Mouse (Mus musculus): ENCODE measurements at regions not wholly inside any gene's neighbourhood (a gene's known extent, or its start where the extent isn't known, plus 50 kb on each side); places are given as distances from the start of the nearest gene placed in this dataset.

DNA sequence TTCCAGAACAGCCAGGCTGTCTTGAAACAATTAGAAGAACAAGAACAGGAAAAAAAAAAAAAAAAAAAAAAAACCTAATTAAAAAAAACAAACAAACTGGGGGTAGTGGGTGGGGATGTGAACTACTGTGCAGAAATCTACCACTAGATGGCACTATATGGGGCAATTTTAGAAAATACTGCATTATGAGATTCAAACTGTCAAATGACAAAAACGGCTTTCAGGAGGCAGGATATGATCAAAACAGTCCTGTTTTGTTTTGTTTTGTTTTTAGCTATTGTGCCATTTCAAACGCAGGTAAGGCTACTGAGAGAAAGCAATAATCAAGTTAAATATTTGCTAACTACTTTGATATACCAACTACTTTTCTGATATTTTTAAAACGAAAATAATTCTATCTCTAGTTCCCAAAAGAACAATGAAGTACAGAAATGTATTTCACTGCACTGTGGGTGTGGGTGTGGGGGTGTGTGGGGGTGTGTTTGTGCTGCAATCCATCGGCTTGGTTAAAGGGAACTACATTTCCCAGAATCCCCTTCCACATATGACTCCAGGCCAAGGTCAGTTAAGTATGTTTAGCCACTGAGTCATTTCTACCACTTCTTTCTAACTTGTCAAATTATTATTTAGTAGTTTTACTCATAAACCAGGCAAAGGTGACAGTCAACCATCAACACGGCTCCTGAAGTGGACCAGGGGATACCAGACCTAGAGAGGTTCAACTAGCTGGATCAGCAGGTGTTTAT lies 207.7 kb upstream of the Mkln1 start:
- no peak for DNase-seq (ENCODE audit: low spot score in 2 of 2)

- no peak for DNase-seq (ENCODE audit: low spot score in 2 of 2)
Measured at GRCm38 (mm10) chr6:31191577-31191976, 207.0 kb upstream of the Mkln1 start.

GRCm38 (mm10) chr6:31192197-31192596 lies 206.3 kb upstream of the Mkln1 start:
- DNase-seq (ENCODE audit: low spot score in 2 of 2): no peak

GRCm38 (mm10) chr6:31193202-31193601 lies 205.3 kb upstream of the Mkln1 start:
- DNase-seq (ENCODE audit: low spot score in 2 of 2): peak in 1 of 2 experiments; percentile 54

DNA sequence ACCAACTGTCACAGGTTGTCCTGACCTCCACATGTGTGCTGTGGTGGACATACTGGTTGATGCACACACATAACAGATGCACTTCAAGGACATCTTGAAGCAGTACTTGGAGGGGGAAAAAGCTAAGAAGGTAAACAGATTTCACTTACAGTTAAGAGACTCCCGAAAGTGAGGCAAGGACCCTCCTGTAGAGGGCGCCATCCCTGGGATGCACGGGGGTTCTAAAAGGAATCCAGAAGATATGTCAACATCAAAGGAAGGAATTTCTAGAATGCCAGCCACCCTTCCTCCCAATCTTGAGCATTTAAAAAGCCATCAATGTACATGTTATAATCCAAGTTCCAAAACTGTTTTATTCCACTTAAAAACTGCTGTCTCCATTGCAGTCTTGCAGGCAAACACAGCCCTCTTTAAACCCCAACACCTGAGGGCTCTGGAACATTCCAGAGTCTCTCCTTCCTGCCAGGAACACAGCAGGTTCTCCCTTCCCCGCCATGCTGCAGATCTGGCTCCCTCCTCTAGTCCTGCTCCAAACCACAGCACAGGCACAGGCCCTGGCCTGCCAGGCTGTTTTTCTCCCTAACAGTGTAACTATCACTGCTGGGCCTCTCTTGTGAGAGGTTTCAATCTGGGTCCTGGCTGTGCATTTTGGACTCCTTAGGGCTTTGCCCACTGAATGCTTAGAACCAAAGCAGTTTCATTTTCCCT lies 200.8 kb upstream of the Mkln1 start:
- DNase-seq (ENCODE audit: low spot score in 2 of 2): no peak

DNA sequence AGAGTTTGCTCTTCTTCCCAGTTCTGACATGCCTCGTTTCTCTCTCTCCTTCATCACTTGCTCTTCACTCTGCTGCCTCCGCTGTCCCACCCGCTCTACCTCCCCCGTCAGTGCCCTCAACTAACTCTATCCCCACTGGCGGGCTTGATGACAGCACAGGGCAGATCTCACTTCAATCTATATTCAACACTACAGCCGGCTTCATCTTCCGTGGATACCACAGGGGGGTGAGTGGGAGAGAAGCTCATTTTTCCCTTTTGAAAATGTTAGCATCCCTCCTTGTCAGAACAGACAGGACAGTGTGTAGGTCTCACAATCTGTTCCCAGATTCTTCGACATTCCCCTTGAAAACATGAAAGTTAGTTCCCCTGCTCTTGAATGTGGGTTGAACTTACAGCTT lies 200.2 kb upstream of the Mkln1 start:
- no peak for DNase-seq (ENCODE audit: low spot score in 2 of 2)

- DNase-seq (ENCODE audit: low spot score in 2 of 2): no peak
Measured at GRCm38 (mm10) chr6:31200705-31201104, 197.8 kb upstream of the Mkln1 start.

- DNase-seq (ENCODE audit: low spot score in 2 of 2): no peak
Measured at GRCm38 (mm10) chr6:31201375-31201972, 197.1 kb upstream of the Mkln1 start.

DNA sequence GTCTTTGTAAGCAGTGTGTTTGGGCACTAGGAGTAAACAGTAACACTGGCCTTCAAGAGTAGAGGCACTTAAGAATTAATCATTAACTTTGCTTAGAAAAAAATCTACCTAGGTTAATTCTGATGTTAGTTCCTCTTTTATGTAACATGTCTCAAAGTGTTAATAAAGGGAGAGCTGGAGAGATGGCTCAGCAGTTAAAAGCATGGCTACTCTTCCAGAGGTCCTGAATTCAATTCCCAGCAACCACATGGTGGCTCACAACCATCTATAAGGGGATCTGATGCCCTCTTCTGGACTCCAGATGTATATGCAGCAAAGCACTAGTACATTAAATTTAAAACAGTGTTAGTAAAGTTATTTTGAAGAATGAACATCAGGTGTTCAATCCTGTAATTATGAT lies 195.9 kb upstream of the Mkln1 start:
- no peak for DNase-seq (ENCODE audit: low spot score in 2 of 2)

GRCm38 (mm10) chr6:31204434-31204833 lies 194.1 kb upstream of the Mkln1 start:
- DNase-seq (ENCODE audit: low spot score in 2 of 2): no peak

- DNase-seq (ENCODE audit: low spot score in 2 of 2): no peak
Measured at GRCm38 (mm10) chr6:31204839-31205238, 193.7 kb upstream of the Mkln1 start.

GRCm38 (mm10) chr6:31206106-31206505 lies 192.4 kb upstream of the Mkln1 start:
- no peak for DNase-seq (ENCODE audit: low spot score in 2 of 2)

DNA sequence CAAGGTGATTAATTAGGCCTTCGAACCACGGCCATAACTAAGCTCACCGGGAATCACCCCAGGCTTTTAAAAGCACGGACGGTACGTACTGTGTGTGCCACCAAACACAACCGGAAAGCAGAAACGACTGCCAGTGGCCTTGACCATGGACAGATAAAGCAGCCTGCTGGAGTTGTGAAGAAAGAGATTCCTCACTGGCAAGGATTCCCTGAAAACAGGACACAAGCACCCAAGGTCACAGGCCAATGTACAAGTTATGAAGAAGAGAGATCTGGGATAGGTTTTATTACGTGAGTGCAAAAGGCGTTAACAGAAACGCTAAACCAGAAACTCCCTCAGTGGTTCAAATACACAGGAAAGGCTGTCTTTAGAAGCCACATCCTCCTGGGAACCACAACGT lies 191.3 kb upstream of the Mkln1 start:
- no peak for DNase-seq (ENCODE audit: low spot score in 2 of 2)

DNA sequence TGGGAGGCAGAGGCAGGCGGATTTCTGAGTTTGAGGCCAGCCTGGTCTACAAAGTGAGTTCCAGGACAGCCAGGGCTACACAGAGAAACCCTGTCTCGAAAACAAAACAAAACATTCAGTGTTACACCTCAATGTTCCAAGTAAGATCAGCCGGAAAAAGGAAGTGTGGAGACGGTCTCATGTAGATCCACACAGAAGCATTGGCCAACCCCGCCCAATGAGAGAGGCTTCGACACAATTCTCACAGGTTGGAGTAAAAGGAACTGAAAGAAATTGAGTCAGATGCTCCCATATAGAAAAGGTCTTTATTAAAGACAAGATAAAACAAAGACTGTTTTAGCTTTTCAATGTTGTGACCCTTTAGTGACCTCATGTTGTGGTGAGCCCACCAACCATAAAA lies 190.3 kb upstream of the Mkln1 start:
- DNase-seq (ENCODE audit: low spot score in 2 of 2): no peak

GRCm38 (mm10) chr6:31209411-31210139 lies 189.0 kb upstream of the Mkln1 start:
- no peak for DNase-seq (ENCODE audit: low spot score in 2 of 2)

- no peak for DNase-seq (ENCODE audit: low spot score in 2 of 2)
Measured at GRCm38 (mm10) chr6:31210209-31210714, 188.3 kb upstream of the Mkln1 start.

DNA sequence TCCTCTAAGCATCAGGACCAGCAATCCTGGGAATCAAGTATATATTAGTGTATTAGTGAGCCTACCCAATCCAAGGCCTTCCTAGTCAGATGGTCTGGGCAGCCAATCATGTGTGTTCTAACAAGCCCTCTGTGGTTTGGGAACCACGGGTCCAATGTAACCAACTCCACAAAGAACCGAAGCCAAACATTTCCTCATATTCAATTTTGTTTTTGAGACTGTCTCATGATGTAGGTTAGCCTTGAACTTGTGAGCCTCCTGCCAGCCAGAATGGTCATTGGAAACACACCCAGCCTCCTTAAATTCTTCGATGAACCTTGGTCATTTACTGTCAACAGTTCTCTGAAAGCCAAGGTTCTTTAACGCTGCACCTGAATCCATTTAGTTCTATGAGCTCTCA lies 187.4 kb upstream of the Mkln1 start:
- no peak for DNase-seq (ENCODE audit: low spot score in 2 of 2)

- DNase-seq (ENCODE audit: low spot score in 2 of 2): no peak
Measured at GRCm38 (mm10) chr6:31211616-31212015, 186.9 kb upstream of the Mkln1 start.

GRCm38 (mm10) chr6:31212080-31212479 lies 186.5 kb upstream of the Mkln1 start:
- no peak for DNase-seq (ENCODE audit: low spot score in 2 of 2)

DNA sequence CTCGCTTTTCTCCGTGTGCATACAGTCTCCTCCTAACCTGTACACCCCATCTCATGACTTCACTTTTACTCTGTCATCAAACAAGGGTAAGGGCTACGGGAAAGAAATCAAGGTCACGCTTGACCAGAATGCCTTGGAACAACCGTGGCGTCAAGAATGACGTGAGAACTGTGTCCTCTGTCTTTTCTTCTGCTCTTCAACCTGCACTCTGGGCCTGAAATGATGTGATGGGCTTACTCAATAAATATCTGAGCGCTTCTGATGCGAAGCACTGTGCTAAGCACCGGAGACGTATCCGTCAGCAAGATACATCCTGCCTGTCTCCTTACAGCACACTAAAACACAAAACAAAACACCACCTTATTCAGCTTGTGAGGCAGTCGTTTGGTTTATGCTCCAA lies 185.8 kb upstream of the Mkln1 start:
- DNase-seq (ENCODE audit: low spot score in 2 of 2): no peak

DNA sequence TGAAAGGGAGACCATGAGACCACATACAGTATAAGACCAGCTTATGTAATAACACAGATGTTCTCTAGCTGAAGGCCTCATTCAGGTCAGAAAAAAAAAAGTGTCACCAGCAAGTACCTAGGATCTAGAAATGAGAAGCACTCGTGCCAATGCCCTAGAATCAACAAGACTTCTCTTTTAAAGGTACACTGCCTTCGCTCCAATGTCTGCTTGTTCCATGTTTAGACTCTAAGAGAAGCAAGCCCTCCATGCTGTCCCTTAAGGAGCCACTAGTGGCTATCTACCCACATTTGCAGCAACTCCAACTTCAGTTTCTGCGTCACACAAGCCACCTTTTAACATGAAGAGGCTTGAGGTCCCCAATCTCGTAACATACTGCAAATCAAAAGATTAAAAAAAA lies 185.4 kb upstream of the Mkln1 start:
- DNase-seq (ENCODE audit: low spot score in 2 of 2): no peak

DNA sequence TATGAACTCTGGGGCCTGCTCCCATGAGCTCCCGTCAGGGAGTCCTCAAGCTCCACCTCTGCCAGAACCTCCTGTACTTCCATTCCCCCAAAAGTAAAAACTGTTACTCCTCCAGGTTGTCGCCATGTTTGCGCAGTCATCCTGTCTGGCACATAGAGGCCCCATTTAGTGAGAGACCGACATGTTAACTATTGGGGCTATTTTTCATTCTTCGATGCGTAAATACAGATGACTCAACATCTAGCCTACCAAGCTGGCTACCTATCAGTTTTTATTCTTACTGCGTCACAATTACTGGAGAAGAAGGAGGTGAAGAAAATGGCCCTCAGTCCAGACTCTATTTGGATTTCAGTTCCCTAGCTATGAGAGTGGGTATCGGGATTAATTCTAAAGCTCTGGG lies 182.9 kb upstream of the Mkln1 start:
- DNase-seq (ENCODE audit: low spot score in 2 of 2): no peak

Data from right cerebral cortex, adult 2 months (tissue).